In the genomic region with DNA sequence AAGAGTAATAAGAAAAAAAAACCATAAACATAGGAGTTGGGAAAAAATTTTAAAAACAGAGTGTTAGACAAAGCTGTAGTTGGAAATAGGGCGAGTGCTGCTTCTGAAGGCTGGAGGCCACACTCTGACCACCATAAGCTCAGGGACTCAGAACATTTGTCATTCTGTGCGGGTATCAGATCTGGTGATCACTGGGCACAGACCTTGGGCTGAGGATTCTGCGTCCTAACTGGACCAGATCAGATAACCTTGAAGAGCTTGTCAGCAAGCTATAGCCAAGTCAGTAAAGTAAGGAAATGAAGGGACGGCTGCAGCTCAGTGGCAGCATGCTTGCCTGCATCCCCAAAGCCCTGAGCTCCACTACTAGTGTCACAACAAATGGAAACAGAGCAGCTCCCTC, we compare ENCODE assay signal across 16 mouse cellular contexts.
"Had no signal": no experiment of that assay in that cellular context is flagged by ENCODE, and none has a peak within 500 bp of the region (broad histone marks: within the 10 kb centered on the region; RNA-seq: fewer than 3 reads in every experiment).

No protein-coding gene starts in this region.

- DNase-seq: heart, postnatal 10 days; heart, postnatal 14 days; heart, postnatal 36 days; heart, postnatal 4 days; kidney, adult 11 months; kidney, adult 18-20 months; kidney, adult 2 months; kidney, adult 8-10 months; kidney, adult 9 months; kidney, postnatal 10 days; kidney, postnatal 14 days; kidney, postnatal 25 days; kidney, postnatal 36 days; kidney, postnatal 4 days; layer of hippocampus, adult 9-11 months; layer of hippocampus, postnatal 36 days had no signal
